Mouse (Mus musculus): ENCODE data around the gene Jmjd4. TPM values are rescaled to one million over a fixed set of nuclear protein-coding genes. Genes with fewer than 3 reads are reported as not detected.

Gene Jmjd4
- polyA plus RNA-seq, 1 experiment from 2014 or later: 5.4 TPM

DNA sequence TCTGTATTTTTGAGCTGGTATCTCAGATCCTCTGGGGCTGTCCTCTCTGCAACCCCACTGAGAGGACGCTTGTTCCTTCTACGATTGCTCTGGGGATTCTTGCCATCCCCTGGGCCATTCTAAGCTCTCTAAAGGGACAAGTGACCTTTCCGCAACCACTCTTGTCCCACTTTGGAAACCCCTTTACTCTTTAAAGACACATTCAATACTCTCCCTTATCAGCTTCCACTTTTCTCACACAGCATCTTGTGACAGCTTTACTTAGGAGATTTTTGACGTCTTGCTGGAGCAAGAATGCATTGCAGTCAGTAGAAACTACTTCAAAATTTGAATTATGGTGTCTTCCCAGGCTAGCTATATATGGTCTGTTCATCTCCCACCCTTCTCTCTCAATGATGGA lies 1.2 kb downstream of the Jmjd4 start, which contains the start of gene Snap47:
Gene Snap47 (minus strand): TSS at position 101 of the 400 bp plus-strand sequence.
- no peaks in the 10 kb centered on the region for H3K9me3 ChIP-seq (ENCODE audit: control insufficient read depth, low read length)
- peaks cover 5% of the 10 kb centered on the region; the same call in 1 of the 2 replicates for H3K4me1 ChIP-seq (replicated peaks; ENCODE audit: control insufficient read depth, insufficient read depth)
- TF ChIP-seq EP300 (optimal IDR thresholded peaks at IDR 0.05): no peak
- TF ChIP-seq CTCF (IDR thresholded peaks at IDR 0.05; ENCODE audit: low read depth): no peak
- H3K27ac ChIP-seq (replicated peaks): peak within 1 kb of the TSS; percentile 90
- peaks cover 11% of the 10 kb centered on the region for H3K36me3 ChIP-seq (ENCODE audit: control insufficient read depth, insufficient read depth, low read length)
- DNase-seq (ENCODE audit: low spot score) (no peak), ATAC-seq (ENCODE audit: low FRiP score, low TSS enrichment) (no peak)
- H3K4me3 ChIP-seq (ENCODE audit: low read depth, low read length): peak within 1 kb of the TSS; percentile 85
- no peaks in the 10 kb centered on the region for H3K27me3 ChIP-seq (ENCODE audit: control insufficient read depth, insufficient read depth, low read length)
- peak within 1 kb of the TSS; percentile 89 for H3K9ac ChIP-seq (ENCODE audit: low read length)
- peak within 1 kb of the TSS; percentile 87 for H3K4me2 ChIP-seq (replicated peaks; ENCODE audit: low read depth)
- 86% methylated on average over 4 of the region's 4 CpGs for WGBS

DNA sequence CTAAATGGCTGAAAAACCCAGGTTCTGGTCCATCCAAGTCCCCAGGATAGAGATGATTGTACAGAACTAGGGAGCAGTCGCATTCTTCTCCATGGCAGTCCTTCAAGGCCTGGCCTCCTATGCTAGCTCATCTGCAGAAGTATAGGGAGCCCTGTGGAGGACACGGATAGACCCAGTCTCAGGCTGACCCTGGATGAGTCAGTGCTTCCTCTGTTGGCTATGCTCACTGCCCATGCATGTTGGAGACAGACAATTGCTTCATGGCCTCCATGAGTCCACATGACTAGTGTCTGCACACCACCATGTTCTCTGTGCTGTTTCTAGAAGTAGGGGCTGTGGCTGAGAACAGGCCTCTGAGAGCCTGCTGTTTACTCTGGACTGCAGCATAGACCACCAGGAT lies 6.5 kb downstream of the Jmjd4 start:
- no peak overlapping the region for H3K4me2 ChIP-seq (replicated peaks; ENCODE audit: low read depth)
- no peaks in the 10 kb centered on the region for H3K4me1 ChIP-seq (replicated peaks; ENCODE audit: control insufficient read depth, insufficient read depth)
- 83% methylated on average over 2 of the region's 2 CpGs for WGBS
- TF ChIP-seq EP300 (optimal IDR thresholded peaks at IDR 0.05) (no peak), CTCF (IDR thresholded peaks at IDR 0.05; ENCODE audit: low read depth) (no peak)
- H3K27me3 ChIP-seq (ENCODE audit: control insufficient read depth, insufficient read depth, low read length): no peaks in the 10 kb centered on the region
- DNase-seq (ENCODE audit: low spot score) (peak; percentile 9), ATAC-seq (ENCODE audit: low FRiP score, low TSS enrichment) (no peak)
- H3K9me3 ChIP-seq (ENCODE audit: control insufficient read depth, low read length): no peaks in the 10 kb centered on the region
- H3K4me3 ChIP-seq (ENCODE audit: low read depth, low read length): no peak overlapping the region
- H3K27ac ChIP-seq (replicated peaks): no peak overlapping the region
- peaks cover 11% of the 10 kb centered on the region for H3K36me3 ChIP-seq (ENCODE audit: control insufficient read depth, insufficient read depth, low read length)
- H3K9ac ChIP-seq (ENCODE audit: low read length): no peak overlapping the region

DNA sequence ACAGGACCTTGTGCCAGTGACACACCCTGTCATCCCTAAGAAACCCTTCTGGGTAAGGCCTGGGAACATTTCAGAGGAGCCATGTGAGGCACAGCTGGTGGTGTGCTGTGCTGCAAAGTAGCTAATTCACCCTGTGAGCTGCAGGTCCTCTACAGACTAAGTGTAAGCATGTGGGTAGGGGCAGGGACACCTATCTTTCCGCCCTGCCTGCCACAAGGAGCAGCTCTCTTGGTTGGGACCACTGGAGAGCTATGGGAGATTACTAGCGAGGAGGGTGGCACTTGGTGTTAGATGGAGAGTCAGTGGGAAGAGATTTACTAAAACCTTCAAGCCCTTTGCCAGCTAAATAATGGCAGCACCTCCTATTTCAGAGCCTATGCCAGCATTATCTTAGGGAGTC lies 7.0 kb downstream of the Jmjd4 start:
- H3K4me2 ChIP-seq (replicated peaks; ENCODE audit: low read depth): no peak overlapping the region
- H3K9ac ChIP-seq (ENCODE audit: low read length): no peak overlapping the region
- H3K36me3 ChIP-seq (ENCODE audit: control insufficient read depth, insufficient read depth, low read length): peaks cover 11% of the 10 kb centered on the region
- H3K4me3 ChIP-seq (ENCODE audit: low read depth, low read length): no peak overlapping the region
- no peaks in the 10 kb centered on the region for H3K9me3 ChIP-seq (ENCODE audit: control insufficient read depth, low read length)
- ATAC-seq (ENCODE audit: low FRiP score, low TSS enrichment) (no peak), DNase-seq (ENCODE audit: low spot score) (peak; percentile 6)
- TF ChIP-seq CTCF (IDR thresholded peaks at IDR 0.05; ENCODE audit: low read depth) (no peak), EP300 (optimal IDR thresholded peaks at IDR 0.05) (no peak)
- H3K27ac ChIP-seq (replicated peaks): no peak overlapping the region
- 90% methylated on average over 2 of the region's 2 CpGs for WGBS
- H3K4me1 ChIP-seq (replicated peaks; ENCODE audit: control insufficient read depth, insufficient read depth): no peaks in the 10 kb centered on the region
- H3K27me3 ChIP-seq (ENCODE audit: control insufficient read depth, insufficient read depth, low read length): no peaks in the 10 kb centered on the region

DNA sequence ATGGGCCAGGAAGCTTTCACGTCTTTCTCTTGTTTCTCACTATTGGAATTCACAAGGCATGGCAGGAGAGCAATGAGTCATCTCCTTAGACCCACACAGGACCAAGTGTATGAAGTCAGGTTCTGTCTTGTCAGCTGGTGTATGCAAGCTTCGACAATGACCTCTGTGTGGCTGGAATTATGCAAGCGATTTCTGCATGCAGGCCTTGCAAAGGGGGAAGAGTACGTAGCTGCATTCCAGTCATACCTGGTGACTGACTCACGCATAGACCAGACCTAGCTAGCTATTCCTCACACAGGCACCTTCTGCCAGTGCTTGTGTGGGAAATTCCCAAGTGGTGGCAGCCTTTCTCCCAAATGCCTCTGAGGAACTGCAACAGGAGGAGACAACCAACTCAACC lies 9.1 kb downstream of the Jmjd4 start:
- Histone ChIP-seq H3K4me2 (replicated peaks; ENCODE audit: low read depth) (no peak overlapping the region), H3K9me3 (ENCODE audit: control insufficient read depth, low read length) (peaks cover 8% of the 10 kb centered on the region), H3K9ac (ENCODE audit: low read length) (no peak overlapping the region), H3K27ac (replicated peaks) (0 out of 2 replicates have a peak overlapping the region, but pooled peaks have one; percentile 45), H3K27me3 (ENCODE audit: control insufficient read depth, insufficient read depth, low read length) (no peaks in the 10 kb centered on the region), H3K36me3 (ENCODE audit: control insufficient read depth, insufficient read depth, low read length) (peaks cover 23% of the 10 kb centered on the region), H3K4me3 (ENCODE audit: low read depth, low read length) (no peak overlapping the region), H3K4me1 (replicated peaks; ENCODE audit: control insufficient read depth, insufficient read depth) (no peaks in the 10 kb centered on the region)
- ATAC-seq (ENCODE audit: low FRiP score, low TSS enrichment) (peak; percentile 93), DNase-seq (ENCODE audit: low spot score) (peak; percentile 57)
- TF ChIP-seq EP300 (optimal IDR thresholded peaks at IDR 0.05) (peak; percentile 78), CTCF (IDR thresholded peaks at IDR 0.05; ENCODE audit: low read depth) (no peak)
- 10% methylated on average over 5 of the region's 5 CpGs for WGBS

DNA sequence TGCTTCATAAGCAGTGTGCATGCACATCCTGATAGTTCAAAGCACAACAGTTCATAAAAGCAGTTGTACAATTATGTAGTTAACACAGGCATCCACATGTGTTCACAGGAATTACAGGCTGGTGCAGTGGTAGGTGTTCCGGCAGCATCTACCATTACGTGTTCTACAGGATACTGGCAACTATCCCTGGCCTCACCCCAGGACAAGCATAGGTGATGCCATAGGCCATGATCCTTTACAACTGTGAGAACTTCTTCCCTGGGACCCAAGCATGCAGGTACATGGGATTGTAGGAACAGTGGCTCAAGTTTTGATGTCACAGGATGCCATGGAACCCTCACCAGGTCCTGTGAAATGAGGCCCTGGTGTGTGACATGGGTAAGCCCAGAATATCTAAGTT lies 10.6 kb downstream of the Jmjd4 start:
- 89% methylated on average over 2 of the region's 2 CpGs for WGBS

DNA sequence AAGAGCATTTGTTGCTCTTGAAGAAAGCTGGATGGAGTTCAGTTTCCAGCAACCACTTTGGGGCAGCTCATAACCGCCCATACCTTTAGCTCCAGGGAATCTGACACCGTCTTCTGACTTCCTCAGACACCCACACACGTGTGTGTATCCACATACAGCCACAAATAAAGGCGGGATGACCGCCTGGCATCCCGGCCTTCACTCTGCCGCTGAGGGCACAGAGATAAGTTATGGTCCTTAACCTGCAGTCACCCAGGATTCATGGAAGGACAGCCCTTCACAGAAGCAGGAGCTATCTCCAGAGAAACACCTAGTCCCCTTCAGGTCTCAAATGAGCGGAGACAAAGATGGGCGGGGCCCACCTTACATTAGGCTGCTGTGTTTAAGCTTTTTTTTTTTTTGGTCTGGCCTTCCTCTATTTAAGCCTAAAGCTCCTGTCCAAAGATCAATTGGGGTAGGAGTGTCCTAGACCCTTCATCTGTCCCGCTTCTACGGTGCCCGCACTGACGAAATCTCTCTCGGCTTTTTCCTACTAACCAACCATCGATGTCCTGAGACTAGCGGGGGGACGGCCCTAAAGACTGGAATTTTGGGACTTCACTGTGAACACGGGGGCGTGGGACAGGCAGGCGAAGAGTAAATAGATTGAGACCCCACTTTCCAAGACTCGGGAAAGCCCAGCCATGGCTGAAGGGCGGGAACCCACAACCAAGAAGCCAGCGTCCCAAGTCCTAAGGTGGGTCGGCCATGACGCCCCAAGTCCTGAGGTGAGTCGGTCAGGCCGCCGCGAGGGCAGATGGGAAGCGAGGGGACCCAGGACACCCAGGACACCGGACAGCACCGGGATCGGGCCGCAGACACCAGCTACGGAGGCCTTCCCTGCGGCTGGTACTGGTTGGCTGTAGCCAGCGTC lies 21.8 kb downstream of the Jmjd4 start:
- Histone ChIP-seq H3K9ac (ENCODE audit: low read length) (peak overlapping the region; percentile 89), H3K36me3 (ENCODE audit: control insufficient read depth, insufficient read depth, low read length) (no peaks in the 10 kb centered on the region), H3K9me3 (ENCODE audit: control insufficient read depth, low read length) (no peaks in the 10 kb centered on the region), H3K4me3 (ENCODE audit: low read depth, low read length) (peak overlapping the region; percentile 82), H3K4me2 (replicated peaks; ENCODE audit: low read depth) (peak overlapping the region; percentile 94), H3K27ac (replicated peaks) (peak overlapping the region; percentile 85), H3K27me3 (ENCODE audit: control insufficient read depth, insufficient read depth, low read length) (no peaks in the 10 kb centered on the region), H3K4me1 (replicated peaks; ENCODE audit: control insufficient read depth, insufficient read depth) (no peaks in the 10 kb centered on the region; the same call in 1 of the 2 replicates)
- TF ChIP-seq CTCF (IDR thresholded peaks at IDR 0.05; ENCODE audit: low read depth) (no peak), EP300 (optimal IDR thresholded peaks at IDR 0.05) (no peak)
- WGBS: 3% methylated on average over 37 of the region's 37 CpGs
- ATAC-seq (ENCODE audit: low FRiP score, low TSS enrichment): peak; percentile 80
- DNase-seq (ENCODE audit: low spot score): no peak

More for the DNA sequence above, 10.6 kb downstream of the Jmjd4 start:
- H3K27ac ChIP-seq (replicated peaks): no peak overlapping the region
- no peaks in the 10 kb centered on the region for H3K4me1 ChIP-seq (replicated peaks; ENCODE audit: control insufficient read depth, insufficient read depth)
- H3K27me3 ChIP-seq (ENCODE audit: control insufficient read depth, insufficient read depth, low read length): no peaks in the 10 kb centered on the region
- H3K9me3 ChIP-seq (ENCODE audit: control insufficient read depth, low read length): peaks cover 8% of the 10 kb centered on the region
- no peak for ATAC-seq (ENCODE audit: low FRiP score, low TSS enrichment)
- peaks cover 19% of the 10 kb centered on the region for H3K36me3 ChIP-seq (ENCODE audit: control insufficient read depth, insufficient read depth, low read length)
- no peak overlapping the region for H3K4me2 ChIP-seq (replicated peaks; ENCODE audit: low read depth)
- no peak overlapping the region for H3K4me3 ChIP-seq (ENCODE audit: low read depth, low read length)
- TF ChIP-seq CTCF (IDR thresholded peaks at IDR 0.05; ENCODE audit: low read depth): no peak
- TF ChIP-seq EP300 (optimal IDR thresholded peaks at IDR 0.05): no peak
- H3K9ac ChIP-seq (ENCODE audit: low read length): no peak overlapping the region
- peak; percentile 11 for DNase-seq (ENCODE audit: low spot score)
